Mouse (Mus musculus): ENCODE data around the gene Lamb1.

The Lamb1 gene

GRCm38 (mm10) chr12:31256121-31256903 lies 8.7 kb upstream of the Lamb1 start:
- DNase-seq = peak; percentile 62

- no peak for DNase-seq
Measured at GRCm38 (mm10) chr12:31261882-31262281, 3.2 kb upstream of the Lamb1 start.

- peak; percentile 74 for DNase-seq
Measured at GRCm38 (mm10) chr12:31263921-31264320, 1.1 kb upstream of the Lamb1 start.

DNA sequence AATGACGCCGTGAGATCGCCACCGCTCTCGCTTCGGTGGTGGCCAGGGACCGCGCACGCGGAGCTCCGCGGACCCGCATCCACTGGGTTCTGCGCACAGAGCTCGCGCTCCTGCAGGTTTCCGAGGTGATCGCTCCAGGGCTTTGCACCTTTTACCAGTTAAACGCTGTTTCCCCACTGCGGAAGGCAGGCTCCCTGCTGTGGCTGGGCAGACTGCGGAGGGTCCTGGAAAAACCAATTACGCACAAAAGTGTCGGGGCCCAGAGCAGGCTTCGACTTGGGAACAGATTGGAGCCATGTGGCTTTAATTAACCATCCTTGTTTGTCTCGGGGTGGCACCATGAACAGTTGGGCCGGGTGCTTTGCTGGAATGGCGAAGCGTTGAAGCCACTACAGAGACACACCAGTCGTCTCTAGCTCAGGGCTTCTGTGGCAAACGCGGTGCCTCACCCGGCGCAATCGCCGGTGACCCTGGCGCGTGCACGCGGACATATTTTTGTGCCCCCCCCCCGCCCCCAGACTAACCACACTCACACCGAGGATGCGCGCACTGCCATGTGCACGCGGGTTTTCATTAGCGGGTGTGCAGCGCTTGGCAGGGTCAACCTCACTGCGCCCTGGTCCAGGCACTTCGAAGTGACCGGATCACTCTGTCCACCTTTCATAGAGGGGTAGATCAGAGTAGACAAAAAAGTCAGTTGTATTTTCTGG lies 843 bp downstream of the Lamb1 start:
- DNase-seq = peak; percentile 55

DNA sequence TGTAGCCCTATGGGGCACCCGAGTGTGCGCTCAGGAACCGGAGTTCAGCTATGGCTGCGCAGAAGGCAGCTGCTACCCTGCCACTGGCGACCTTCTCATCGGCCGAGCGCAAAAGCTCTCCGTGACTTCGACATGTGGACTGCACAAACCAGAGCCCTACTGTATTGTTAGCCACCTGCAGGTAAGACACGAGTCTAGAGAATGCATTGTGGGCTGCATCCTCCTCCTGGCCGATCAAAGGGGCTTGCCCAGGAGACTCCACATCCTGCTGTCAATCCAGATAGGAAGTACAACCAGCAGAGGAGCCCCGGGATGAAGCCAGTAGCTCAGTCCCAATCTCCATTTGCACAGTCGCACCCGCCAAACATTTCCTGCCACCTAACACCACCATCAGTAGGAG lies 1.7 kb downstream of the Lamb1 start:
- DNase-seq = peak; percentile 50

DNA sequence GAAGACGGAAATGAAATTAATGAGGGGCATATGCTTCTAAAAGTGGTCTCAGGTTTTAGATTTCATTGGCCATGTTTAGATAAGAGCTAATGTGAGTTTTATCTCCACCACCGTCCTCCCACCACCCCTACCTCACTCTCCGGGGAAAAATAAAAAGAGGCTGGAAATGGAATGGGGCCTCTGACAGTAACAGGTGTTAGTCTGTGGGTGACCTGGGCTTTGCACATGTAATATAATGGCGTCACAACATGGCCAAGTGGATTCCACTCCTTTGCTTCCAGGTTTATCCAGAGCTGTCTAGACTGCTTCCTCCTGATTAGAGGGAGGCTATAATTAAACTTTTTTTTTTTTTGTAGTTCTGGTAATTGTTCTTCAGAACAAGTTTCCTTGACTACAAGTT lies 2.3 kb downstream of the Lamb1 start:
- DNase-seq = no peak

DNA sequence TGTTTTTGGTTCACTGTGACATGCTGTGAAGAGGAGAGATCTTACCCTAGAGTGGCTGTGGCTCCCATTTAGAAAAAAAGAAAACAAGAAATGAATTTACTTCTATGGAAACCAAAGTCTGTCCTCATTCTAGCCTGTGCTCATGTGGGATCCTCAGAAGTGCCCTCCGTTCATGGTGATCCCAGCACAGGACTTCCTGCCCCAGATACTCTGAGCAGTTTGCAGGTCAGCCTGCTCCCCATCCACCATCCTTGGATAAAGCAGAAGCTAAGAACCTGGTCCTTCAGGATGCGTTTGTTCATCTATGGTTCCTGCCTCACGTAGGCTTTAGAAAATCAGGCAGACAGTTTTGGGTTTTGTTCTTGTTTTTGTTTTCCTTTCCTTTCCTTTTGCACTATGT lies 3.3 kb downstream of the Lamb1 start:
- no peak for DNase-seq

DNA sequence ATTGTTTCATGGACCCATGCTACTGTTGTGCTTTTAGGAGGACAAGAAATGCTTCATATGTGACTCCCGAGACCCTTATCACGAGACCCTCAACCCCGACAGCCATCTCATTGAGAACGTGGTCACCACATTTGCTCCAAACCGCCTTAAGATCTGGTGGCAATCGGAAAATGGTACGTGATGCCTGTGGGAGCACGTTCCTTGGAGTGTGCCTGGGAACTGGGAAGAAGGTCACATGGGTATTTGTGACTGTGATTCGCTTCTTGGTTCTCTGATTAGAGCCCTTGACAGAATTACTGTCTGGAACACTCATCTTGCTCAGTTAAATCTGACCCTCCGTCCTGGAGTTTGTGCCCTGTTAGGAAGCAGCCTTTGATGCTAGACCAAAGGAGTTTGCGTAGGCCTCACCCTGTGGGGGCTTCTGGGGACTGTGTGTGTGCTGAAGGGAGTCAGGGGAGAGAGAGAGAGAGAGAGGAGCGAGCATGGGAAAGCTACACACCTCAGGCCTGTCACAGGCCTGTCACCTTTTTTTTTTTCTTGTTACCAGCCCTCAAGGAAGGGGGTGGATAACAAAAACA lies 4.1 kb downstream of the Lamb1 start:
- no peak for DNase-seq

GRCm38 (mm10) chr12:31270361-31270760 lies 5.3 kb downstream of the Lamb1 start:
- peak; percentile 11 for DNase-seq

DNA sequence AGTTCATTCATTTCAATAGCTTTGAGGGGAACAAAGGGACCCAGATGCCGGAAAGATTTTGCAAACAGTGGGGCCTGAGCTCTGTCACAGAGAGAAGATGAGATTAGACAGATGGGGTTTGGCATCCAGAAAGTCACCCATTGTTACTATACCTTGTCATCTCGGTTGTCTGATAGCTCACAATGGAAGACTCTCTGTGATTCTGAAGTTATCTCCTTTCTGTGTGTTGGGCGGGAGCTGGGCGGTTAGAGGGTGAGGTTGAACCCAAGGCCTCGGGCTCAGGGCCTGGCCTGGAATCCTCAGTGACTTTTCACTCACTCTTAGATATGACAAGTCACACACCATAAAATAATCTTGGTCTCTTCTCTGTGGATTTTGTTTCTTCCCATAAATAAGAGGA lies 5.7 kb downstream of the Lamb1 start:
- DNase-seq = no peak

- DNase-seq = peak; percentile 93
Measured at GRCm38 (mm10) chr12:31271361-31272011, 6.5 kb downstream of the Lamb1 start.

GRCm38 (mm10) chr12:31272012-31272735 lies 7.1 kb downstream of the Lamb1 start:
- DNase-seq = peak; percentile 51

GRCm38 (mm10) chr12:31272846-31273245 lies 7.8 kb downstream of the Lamb1 start:
- no peak for DNase-seq

DNA sequence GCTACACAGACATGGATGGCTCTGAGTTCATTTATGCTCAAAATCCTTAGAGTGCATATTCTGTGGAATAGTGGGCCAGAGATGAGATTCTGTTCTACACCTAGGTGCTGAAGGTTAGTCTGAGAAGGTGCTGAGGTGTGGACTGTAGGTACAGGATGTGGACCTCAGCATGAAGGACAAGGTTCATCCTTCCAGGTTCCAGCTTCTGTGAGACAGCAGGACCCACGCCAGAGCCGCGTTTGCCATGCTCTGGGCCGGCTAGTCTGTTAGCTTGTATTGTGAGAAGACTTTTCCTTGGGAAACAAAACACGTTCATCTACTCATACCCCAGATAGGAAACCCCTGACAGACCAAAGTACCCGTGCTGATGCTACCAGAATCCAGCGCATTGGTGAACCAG lies 8.6 kb downstream of the Lamb1 start:
- DNase-seq = peak; percentile 46

- peak; percentile 42 for DNase-seq
Measured at GRCm38 (mm10) chr12:31275411-31275810, 10.4 kb downstream of the Lamb1 start.

DNA sequence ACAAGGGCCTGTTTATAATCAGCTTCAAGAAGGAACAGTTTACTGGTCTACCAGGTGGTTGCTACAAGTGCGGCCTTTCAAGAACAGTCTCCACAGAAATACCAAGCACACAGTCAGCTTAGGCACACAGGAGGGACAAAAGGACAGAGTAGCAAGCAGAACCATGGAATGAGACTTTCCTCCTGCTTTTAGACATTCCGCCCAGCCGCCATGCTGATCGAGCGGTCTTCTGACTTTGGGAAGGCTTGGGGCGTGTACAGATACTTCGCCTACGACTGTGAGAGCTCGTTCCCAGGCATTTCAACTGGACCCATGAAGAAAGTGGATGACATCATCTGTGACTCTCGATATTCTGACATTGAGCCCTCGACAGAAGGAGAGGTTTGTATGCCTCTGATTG lies 13.2 kb downstream of the Lamb1 start:
- no peak for DNase-seq

DNA sequence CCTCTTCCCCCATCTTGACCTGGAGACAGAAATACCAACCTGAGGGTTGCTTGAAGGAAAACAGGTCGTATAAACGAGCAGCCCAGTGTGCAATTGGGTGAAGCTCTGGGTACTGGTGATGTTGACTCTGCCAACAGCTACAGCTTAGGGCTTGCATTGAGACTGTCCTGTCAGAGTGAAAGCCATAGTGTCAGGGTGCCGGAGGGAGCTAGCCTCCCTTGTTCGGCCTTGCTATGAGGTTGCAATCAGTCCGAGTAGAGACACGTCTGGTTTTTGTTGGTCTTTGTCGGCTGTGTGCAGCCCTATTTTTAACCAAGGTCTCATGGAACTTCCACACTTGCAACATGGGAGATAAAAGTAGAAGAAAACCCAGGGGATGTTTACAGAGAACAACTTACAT lies 15.3 kb downstream of the Lamb1 start:
- no peak for DNase-seq

- no peak for DNase-seq
Measured at GRCm38 (mm10) chr12:31281100-31281591, 16.1 kb downstream of the Lamb1 start.

- DNase-seq = no peak
Measured at GRCm38 (mm10) chr12:31282241-31282640, 17.2 kb downstream of the Lamb1 start.

DNA sequence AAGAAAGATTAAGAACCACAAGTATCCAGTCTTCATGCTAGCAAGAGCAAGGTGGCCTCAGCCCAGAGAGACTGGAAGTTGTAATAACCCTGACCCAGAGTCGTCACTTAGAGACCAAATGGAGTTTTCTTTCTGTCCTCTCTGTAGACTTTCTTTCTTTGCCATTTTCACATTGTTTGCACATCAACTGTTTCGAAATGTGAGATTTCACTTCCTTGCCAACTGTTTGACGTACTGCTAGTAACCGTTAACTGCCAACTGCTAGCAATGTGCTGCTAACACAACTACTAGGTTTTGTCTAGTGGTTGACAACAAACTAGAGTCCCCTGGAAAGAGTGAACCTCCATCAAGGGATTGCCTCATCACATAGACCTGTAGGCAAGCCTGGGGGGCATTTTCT lies 18.1 kb downstream of the Lamb1 start:
- peak; percentile 4 for DNase-seq

GRCm38 (mm10) chr12:31283617-31284136 lies 18.6 kb downstream of the Lamb1 start:
- no peak for DNase-seq

DNA sequence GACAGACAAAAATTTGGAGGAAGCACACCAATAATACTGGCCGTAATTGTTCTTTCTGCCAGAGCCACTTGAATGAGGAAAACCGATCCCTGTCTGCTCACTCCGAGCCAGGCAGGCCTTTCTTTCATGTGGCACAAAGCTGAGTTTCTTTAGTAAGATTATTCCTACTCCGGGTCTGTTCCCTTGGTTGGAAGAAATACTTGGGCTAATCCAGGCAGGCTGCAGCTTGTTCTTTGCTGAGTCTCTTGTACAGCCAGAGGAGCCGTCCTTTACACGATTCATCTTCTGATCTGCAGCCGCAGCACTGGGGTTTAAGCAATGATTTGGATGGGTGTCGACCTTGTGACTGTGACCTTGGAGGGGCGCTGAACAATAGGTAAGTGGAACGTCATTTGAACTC lies 24.0 kb downstream of the Lamb1 start:
- DNase-seq = no peak
